Mouse (Mus musculus) brain, embryonic 18.5 days (tissue): Measurements from ENCODE around the gene Car6.

Source experiments
- DNase-seq: peaks from one replicate; pipeline ENCODE4 v3.0.0-alpha.2; 2012; ENCODE audit warnings: low read depth, low spot score

The Car6 gene

GRCm38 (mm10) chr4:150192199-150192598, 8.9 kb downstream of the Car6 start:
- no peak for DNase-seq

- no peak for DNase-seq
Observed at GRCm38 (mm10) chr4:150188236-150188635, 12.9 kb downstream of the Car6 start.

GRCm38 (mm10) chr4:150181304-150181703, 19.8 kb downstream of the Car6 start:
- no peak for DNase-seq

GRCm38 (mm10) chr4:150178131-150178530, 23.0 kb downstream of the Car6 start:
- no peak for DNase-seq

- DNase-seq, result no peak
Observed at GRCm38 (mm10) chr4:150177122-150177521, 24.0 kb downstream of the Car6 start.

- DNase-seq, result no peak
Observed at GRCm38 (mm10) chr4:150176535-150176934, 24.6 kb downstream of the Car6 start.

GRCm38 (mm10) chr4:150174027-150174426, 27.1 kb downstream of the Car6 start:
- DNase-seq, result no peak

- no peak for DNase-seq
Observed at GRCm38 (mm10) chr4:150173281-150173680, 27.9 kb downstream of the Car6 start.

GRCm38 (mm10) chr4:150172107-150172506, 29.0 kb downstream of the Car6 start:
- DNase-seq, result no peak

GRCm38 (mm10) chr4:150168406-150168805, 32.7 kb downstream of the Car6 start:
- DNase-seq, result no peak

GRCm38 (mm10) chr4:150164875-150165274, 36.3 kb downstream of the Car6 start:
- DNase-seq, result no peak

GRCm38 (mm10) chr4:150162561-150163169, 38.5 kb downstream of the Car6 start:
- DNase-seq, result no peak

- no peak for DNase-seq
Observed at GRCm38 (mm10) chr4:150159458-150159857, 41.7 kb downstream of the Car6 start.

GRCm38 (mm10) chr4:150157348-150157882, 43.7 kb downstream of the Car6 start:
- DNase-seq, result no peak

- no peak for DNase-seq
Observed at GRCm38 (mm10) chr4:150155731-150156130, 45.4 kb downstream of the Car6 start.

- DNase-seq, result no peak
Observed at GRCm38 (mm10) chr4:150155301-150155700, 45.8 kb downstream of the Car6 start.

GRCm38 (mm10) chr4:150152483-150152882, 48.6 kb downstream of the Car6 start:
- DNase-seq, result no peak

- DNase-seq, result no peak
Observed at GRCm38 (mm10) chr4:150151045-150151444, 50.1 kb downstream of the Car6 start.

- DNase-seq, result no peak
Observed at GRCm38 (mm10) chr4:150146286-150146685, 54.8 kb downstream of the Car6 start.

GRCm38 (mm10) chr4:150144242-150144641, 56.9 kb downstream of the Car6 start:
- DNase-seq, result no peak

- no peak for DNase-seq
Observed at GRCm38 (mm10) chr4:150140346-150140745, 60.8 kb downstream of the Car6 start.

- no peak for DNase-seq
Observed at GRCm38 (mm10) chr4:150139090-150139489, 62.0 kb downstream of the Car6 start.

- peak; percentile 73 for DNase-seq
Observed at GRCm38 (mm10) chr4:150138084-150138543, 63.0 kb downstream of the Car6 start.
